Mouse (Mus musculus) MEL (cell line): ENCODE measurements at regions not wholly inside any gene's neighbourhood (a gene's known extent, or its start where the extent isn't known, plus 50 kb on each side); places are given as distances from the start of the nearest gene placed in this dataset.

ENCODE experiments used
- BHLHE40 ChIP-seq: IDR thresholded peaks from 2 replicates; pipeline ENCODE4 v1.6.1; 2012; ENCODE audit warnings: low read depth, mild to moderate bottlenecking, inconsistent platforms, low read length, improper control_type of control experiment, borderline replicate concordance
- CTCF ChIP-seq, 3 experiments: IDR thresholded peaks in 2 of 3; conservative IDR thresholded peaks in 1 of 3; 2 replicates each; pipeline ENCODE4 v1.5.1; 2011 to 2012; ENCODE audit warnings: low read length in 3 of 3, low read depth in 2 of 3, mild to moderate bottlenecking in 2 of 3, improper control_type of control experiment in 1 of 3, inconsistent platforms in 1 of 3, mixed read lengths in 1 of 3, moderate library complexity in 1 of 3; ENCODE audit not compliant: control insufficient read depth in 1 of 3, insufficient read depth in 1 of 3, poor library complexity in 1 of 3, severe bottlenecking in 1 of 3
- GABPA ChIP-seq: IDR thresholded peaks from 2 replicates; pipeline ENCODE4 v1.6.1; 2012; ENCODE audit warnings: low read depth, mild to moderate bottlenecking, inconsistent platforms, low read length, improper control_type of control experiment, moderate library complexity
- MAX ChIP-seq: IDR thresholded peaks from 2 replicates; pipeline ENCODE4 v1.6.1; 2011; ENCODE audit warnings: low read length, improper control_type of control experiment
- MEF2A ChIP-seq: IDR thresholded peaks from 2 replicates; pipeline ENCODE4 v1.6.1; 2014; ENCODE audit warnings: low read depth, mild to moderate bottlenecking, inconsistent platforms, low read length, improper control_type of control experiment; ENCODE audit not compliant: poor library complexity, insufficient replicate concordance, severe bottlenecking; ENCODE audit errors: extremely low read depth
- MXI1 ChIP-seq: IDR thresholded peaks from 2 replicates; pipeline ENCODE4 v1.6.1; 2011; ENCODE audit warnings: mild to moderate bottlenecking, low read depth, low read length, improper control_type of control experiment
- POLR2A ChIP-seq, 2 experiments: IDR thresholded peaks; 2 replicates each; pipeline ENCODE4 v1.6.1; 2011 to 2012; ENCODE audit warnings: low read length in 2 of 2, mild to moderate bottlenecking in 2 of 2, control low read depth in 1 of 2, improper control_type of control experiment in 1 of 2, low read depth in 1 of 2, moderate library complexity in 1 of 2; ENCODE audit not compliant: control insufficient read depth in 1 of 2, insufficient read depth in 1 of 2, poor library complexity in 1 of 2
- POLR2AphosphoS2 ChIP-seq: IDR thresholded peaks from 2 replicates; pipeline ENCODE4 v1.6.1; 2011; ENCODE audit warnings: low read length, improper control_type of control experiment
- POLR2AphosphoS5 ChIP-seq: IDR thresholded peaks from 2 replicates; pipeline ENCODE4 v1.6.1; 2012; ENCODE audit warnings: low read depth, borderline replicate concordance, mild to moderate bottlenecking, inconsistent platforms, low read length, moderate library complexity, mixed read lengths
- ZNF384 ChIP-seq: IDR thresholded peaks from 2 replicates; pipeline ENCODE4 v1.6.1; 2012; ENCODE audit warnings: low read depth, mild to moderate bottlenecking, inconsistent platforms, low read length, improper control_type of control experiment

GRCm38 (mm10) chr3:151222407-151222806 is 215.3 kb upstream of the Adgrl4 start:
- TF ChIP-seq CTCF (IDR thresholded peaks at IDR 0.05 in 2 of 3, conservative IDR thresholded peaks at IDR 0.05 in 1 of 3; ENCODE audit: control insufficient read depth in 1 of 3, insufficient read depth in 1 of 3, low read depth in 2 of 3, low read length in 3 of 3, poor library complexity in 1 of 3, severe bottlenecking in 1 of 3) (peak in 2 of 3 experiments; percentile 38 to 57; a peak in 4 of 6 replicates), BHLHE40 (no peak), POLR2AphosphoS5 (no peak), MXI1 (no peak), POLR2AphosphoS2 (no peak), POLR2A (IDR thresholded peaks at IDR 0.05; ENCODE audit: control insufficient read depth in 1 of 2, insufficient read depth in 1 of 2, low read depth in 1 of 2, low read length in 2 of 2, poor library complexity in 1 of 2) (no peak), MEF2A (no peak), ZNF384 (no peak), MAX (no peak), GABPA (no peak)
